Mouse (Mus musculus) thymus, adult 2 months (tissue): ENCODE measurements at regions not wholly inside any gene's neighbourhood (a gene's known extent, or its start where the extent isn't known, plus 50 kb on each side); places are given as distances from the start of the nearest gene placed in this dataset.

Experiments
- DNase-seq: peaks from one replicate; pipeline ENCODE4 v3.0.0; 2021
- H3K27ac ChIP-seq: fragments of 200-500 bp; 2 replicates; pipeline ENCODE4 v1.5.1; 2012; ENCODE audit warnings: low read length, control low read depth; ENCODE audit not compliant: control insufficient read depth, insufficient read depth
- H3K27me3 ChIP-seq: fragments of 200-500 bp; 2 replicates; pipeline ENCODE4 v1.6.1; 2012; ENCODE audit warnings: mild to moderate bottlenecking, low read length, moderate library complexity, mixed read lengths; ENCODE audit not compliant: control insufficient read depth, insufficient read depth
- H3K36me3 ChIP-seq: fragments of 200-500 bp; 2 replicates; pipeline ENCODE4 v1.6.1; 2012; ENCODE audit warnings: mild to moderate bottlenecking, low read length, moderate library complexity; ENCODE audit not compliant: control insufficient read depth, insufficient read depth
- H3K4me1 ChIP-seq: fragments of 200-500 bp; replicated peaks from 2 replicates; pipeline ENCODE4 v1.6.1; 2012; ENCODE audit warnings: low read length; ENCODE audit not compliant: control insufficient read depth, insufficient read depth
- H3K4me3 ChIP-seq: fragments of 200-500 bp; 2 replicates; pipeline ENCODE4 v1.5.1; 2012; ENCODE audit warnings: mild to moderate bottlenecking, low read length, control low read depth, moderate library complexity; ENCODE audit not compliant: control insufficient read depth, insufficient read depth
- CTCF ChIP-seq: fragments of 200-500 bp; IDR thresholded peaks from 2 replicates; pipeline ENCODE4 v1.5.1; 2012; ENCODE audit warnings: mild to moderate bottlenecking, control low read depth, low read length, moderate library complexity, borderline replicate concordance; ENCODE audit not compliant: control insufficient read depth, poor library complexity, insufficient read depth; ENCODE audit errors: extremely low read depth
- POLR2A ChIP-seq: fragments of 200-500 bp; IDR thresholded peaks from 2 replicates; pipeline ENCODE4 v1.6.1; 2012; ENCODE audit warnings: mild to moderate bottlenecking, low read length, control low read depth, moderate library complexity; ENCODE audit not compliant: control insufficient read depth, poor library complexity, insufficient read depth; ENCODE audit errors: extremely low read depth
- WGBS: fragments of 180-500 bp; shearing (Covaris S2); methylation state at CpG from one replicate; pipeline ENCODE4 v1.1.7; 2018; 5-methylcytosine and 5-hydroxymethylcytosine counted together

DNA sequence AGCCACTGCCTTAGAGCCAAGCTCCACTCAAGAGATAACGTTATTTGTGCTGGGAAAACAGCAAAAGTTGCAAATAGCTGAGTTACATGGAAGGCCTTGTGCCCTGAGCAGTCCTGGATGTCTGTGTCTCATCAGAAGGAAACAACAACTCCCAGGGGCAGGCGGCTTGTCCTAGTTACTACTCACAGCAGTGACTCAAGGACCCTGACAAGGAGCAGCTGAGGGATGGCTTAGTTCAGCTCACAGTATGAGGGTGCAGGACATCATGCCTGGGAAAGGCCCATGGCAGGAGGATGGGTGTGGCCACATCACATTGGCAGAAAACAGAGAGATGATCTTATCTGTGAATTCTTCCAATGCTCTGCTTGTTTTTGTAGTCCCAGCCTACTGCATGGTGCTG lies 109.4 kb upstream of the Cox10 start:
- Histone ChIP-seq H3K27ac (no peak overlapping the region), H3K4me1 (no peaks in the 10 kb centered on the region), H3K4me3 (no peak overlapping the region), H3K27me3 (no peaks in the 10 kb centered on the region), H3K36me3 (no peaks in the 10 kb centered on the region)
- no peak for DNase-seq
- TF ChIP-seq POLR2A (no peak), CTCF (no peak)
- 88% methylated on average over 2 of the region's 2 CpGs for WGBS

GRCm38 (mm10) chr11:64187488-64188444 lies 108.5 kb upstream of the Cox10 start:
- no peak overlapping the region for H3K4me3 ChIP-seq
- no peak overlapping the region for H3K27ac ChIP-seq
- WGBS, result 89% methylated on average over 9 of the region's 9 CpGs

DNA sequence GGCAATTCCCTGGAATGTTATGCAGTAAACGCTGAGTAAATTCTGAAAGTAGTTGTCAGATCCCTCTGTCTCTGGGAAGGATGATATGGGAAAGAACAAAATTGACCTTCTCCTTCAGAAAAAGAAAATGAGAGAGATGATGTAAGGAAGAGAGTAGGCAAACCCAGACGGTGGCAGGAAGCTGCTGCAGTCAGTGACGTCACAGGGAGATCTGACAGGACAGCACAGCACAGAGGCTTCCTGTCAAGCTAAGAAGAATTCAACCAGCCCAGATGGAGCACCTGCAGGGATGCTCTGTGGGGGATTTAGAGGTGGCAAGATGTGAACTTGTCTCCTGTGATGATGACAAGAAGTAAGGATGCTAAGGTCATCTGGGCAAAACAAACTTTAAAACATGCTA lies 107.7 kb upstream of the Cox10 start:
- H3K27ac ChIP-seq, result no peak overlapping the region
- no peaks in the 10 kb centered on the region for H3K4me1 ChIP-seq
- TF ChIP-seq CTCF (no peak), POLR2A (no peak)
- 46% methylated on average over 3 of the region's 3 CpGs for WGBS
- no peaks in the 10 kb centered on the region for H3K36me3 ChIP-seq
- no peaks in the 10 kb centered on the region for H3K27me3 ChIP-seq
- DNase-seq, result peak; percentile 7
- H3K4me3 ChIP-seq, result no peak overlapping the region

More at GRCm38 (mm10) chr11:64187488-64188444, 108.5 kb upstream of the Cox10 start:
- Histone ChIP-seq H3K4me1 (no peaks in the 10 kb centered on the region), H3K27me3 (no peaks in the 10 kb centered on the region), H3K36me3 (no peaks in the 10 kb centered on the region)
- TF ChIP-seq CTCF (no peak), POLR2A (no peak)
- no peak for DNase-seq

- H3K27me3 ChIP-seq, result no peaks in the 10 kb centered on the region
- H3K27ac ChIP-seq, result no peak overlapping the region
- WGBS, result 70% methylated on average over 2 of the region's 2 CpGs
- no peak for TF ChIP-seq POLR2A
- TF ChIP-seq CTCF, result no peak
- H3K4me1 ChIP-seq, result no peaks in the 10 kb centered on the region
- H3K4me3 ChIP-seq, result no peak overlapping the region
- DNase-seq, result no peak
- no peaks in the 10 kb centered on the region for H3K36me3 ChIP-seq
Observed at GRCm38 (mm10) chr11:64186590-64186989, 107.3 kb upstream of the Cox10 start.

DNA sequence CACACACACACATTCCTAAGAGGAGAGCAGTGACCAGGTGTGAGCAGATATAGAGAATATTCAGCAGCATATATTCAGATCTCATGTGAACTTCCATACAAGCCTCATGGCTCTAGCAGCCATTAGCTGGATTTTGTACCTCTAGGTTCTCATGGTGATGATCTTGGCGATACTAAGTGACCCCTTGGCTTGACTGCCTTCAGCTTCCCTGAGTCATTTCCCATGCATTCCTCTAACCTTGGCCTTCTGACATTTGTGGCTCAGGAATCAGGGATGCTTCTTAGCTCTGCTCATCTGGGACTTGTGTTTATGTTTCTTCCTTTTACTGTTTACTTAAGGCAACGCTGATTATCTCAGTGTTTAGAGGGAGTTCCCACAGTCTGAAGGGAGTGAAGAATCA lies 100.8 kb upstream of the Cox10 start:
- no peak for TF ChIP-seq CTCF
- no peak for TF ChIP-seq POLR2A
- DNase-seq, result no peak
- Histone ChIP-seq H3K4me1 (no peaks in the 10 kb centered on the region), H3K4me3 (no peak overlapping the region), H3K27ac (no peak overlapping the region), H3K36me3 (no peaks in the 10 kb centered on the region), H3K27me3 (no peaks in the 10 kb centered on the region)
- WGBS, result 38% methylated on average over 2 of the region's 2 CpGs

DNA sequence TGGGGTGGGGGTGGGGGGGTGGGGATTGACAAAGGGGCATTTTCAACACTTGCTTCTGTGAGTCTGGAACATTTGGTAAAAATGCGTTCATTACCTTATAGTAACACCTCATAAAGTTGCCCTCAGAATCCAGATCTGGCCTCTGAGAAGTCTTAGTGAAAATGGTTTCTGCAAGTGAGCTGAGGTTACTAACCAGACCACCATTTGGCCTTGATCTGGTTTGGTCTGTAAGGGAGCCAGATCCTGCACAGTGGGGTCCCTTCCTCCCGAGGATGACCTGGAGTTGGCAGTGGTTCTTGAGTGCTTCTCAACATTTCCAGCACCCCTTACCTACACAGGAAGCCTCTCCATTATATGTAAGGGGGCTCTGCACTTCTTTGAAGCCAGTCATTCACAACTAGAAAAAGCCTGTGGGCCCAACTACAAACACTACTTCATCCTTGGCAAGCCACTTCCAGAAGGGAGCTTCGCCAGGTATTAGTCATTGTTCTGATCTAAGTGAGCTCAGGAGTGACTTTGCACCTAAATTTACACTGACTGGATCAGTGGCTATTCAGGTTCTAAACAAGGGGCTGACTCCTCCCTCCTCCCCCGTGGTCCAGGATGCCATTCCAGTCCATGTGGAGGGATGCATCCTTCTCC lies 94.3 kb upstream of the Cox10 start:
- WGBS, result 61% methylated on average over 4 of the region's 4 CpGs
- Histone ChIP-seq H3K4me1 (no peaks in the 10 kb centered on the region), H3K27ac (no peak overlapping the region), H3K36me3 (no peaks in the 10 kb centered on the region), H3K27me3 (no peaks in the 10 kb centered on the region), H3K4me3 (no peak overlapping the region)
- TF ChIP-seq POLR2A (no peak), CTCF (no peak)
- no peak for DNase-seq

DNA sequence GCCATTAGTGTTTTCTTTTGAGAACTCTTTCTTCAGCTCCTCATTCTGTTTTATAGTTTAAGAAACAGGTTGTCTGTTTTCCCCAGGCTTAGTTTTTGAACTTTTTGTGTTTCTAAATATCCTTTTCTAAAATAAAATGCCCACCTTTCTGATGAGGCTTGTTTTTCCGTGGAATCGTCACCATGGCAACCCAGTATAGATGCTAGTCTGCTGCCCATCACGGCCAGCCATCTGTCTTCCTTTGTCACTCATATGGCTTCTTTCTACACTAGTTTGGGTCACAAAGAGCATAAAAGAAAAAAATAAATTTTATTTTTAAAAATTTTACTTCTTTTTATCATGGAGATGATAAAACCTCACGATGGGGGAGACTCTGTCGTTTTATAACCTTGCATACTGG lies 93.7 kb upstream of the Cox10 start:
- H3K27me3 ChIP-seq, result no peaks in the 10 kb centered on the region

More for the DNA sequence above, 93.7 kb upstream of the Cox10 start:
- TF ChIP-seq POLR2A (no peak), CTCF (no peak)
- DNase-seq, result no peak
- H3K36me3 ChIP-seq, result no peaks in the 10 kb centered on the region
- H3K4me1 ChIP-seq, result no peaks in the 10 kb centered on the region
- H3K27ac ChIP-seq, result no peak overlapping the region
- 83% methylated on average over 5 of the region's 5 CpGs for WGBS
- H3K4me3 ChIP-seq, result no peak overlapping the region
